Mouse (Mus musculus) cerebellum, adult (tissue): ENCODE data around the gene Orai2.
A peak's percentile ranks its signal among the peaks of the same experiment; 100 is the strongest.
"Not testable (repeated sequence)": the region's sequence is repeated elsewhere in the genome, so short reads cannot be mapped to it uniquely, and the experiment has no call there.

Source experiments
- ATAC-seq: cut with Nextera tagmentation; 2 replicates; pipeline ENCODE4 v1.9.2; 2017; ENCODE audit warnings: mild to moderate bottlenecking, moderate library complexity, mixed read lengths; ENCODE audit not compliant: insufficient number of reproducible peaks, low FRiP score, low TSS enrichment

The Orai2 gene

GRCm38 (mm10) chr5:136170512-136171362 is at the start of gene Orai2:
TSS of gene Orai2 (minus strand) at chr5:136170713.
- peak; percentile 54; the same call in 1 of the 2 replicates for ATAC-seq

GRCm38 (mm10) chr5:136218585-136218984 is 48.1 kb upstream of the Orai2 start:
- ATAC-seq: no peak

- no peak for ATAC-seq
These were observed 47.4 kb upstream of the Orai2 start for GRCm38 (mm10) chr5:136217932-136218381.

GRCm38 (mm10) chr5:136217004-136217665 is 46.6 kb upstream of the Orai2 start:
- no peak for ATAC-seq

GRCm38 (mm10) chr5:136215958-136216357 is 45.4 kb upstream of the Orai2 start:
- ATAC-seq: no peak

- no peak for ATAC-seq
These were observed 44.7 kb upstream of the Orai2 start for GRCm38 (mm10) chr5:136215211-136215610.

- ATAC-seq: no peak
These were observed 43.2 kb upstream of the Orai2 start for GRCm38 (mm10) chr5:136213716-136214115.

GRCm38 (mm10) chr5:136212716-136213115 is 42.2 kb upstream of the Orai2 start:
- ATAC-seq: no peak

GRCm38 (mm10) chr5:136211341-136212102 is 41.0 kb upstream of the Orai2 start:
- not testable (repeated sequence) for ATAC-seq

GRCm38 (mm10) chr5:136210549-136210948 is 40.0 kb upstream of the Orai2 start:
- no peak for ATAC-seq

GRCm38 (mm10) chr5:136201832-136202231 is 31.3 kb upstream of the Orai2 start:
- peak; percentile 62; the same call in 1 of the 2 replicates for ATAC-seq

GRCm38 (mm10) chr5:136199526-136199925 is 29.0 kb upstream of the Orai2 start:
- ATAC-seq: no peak

- ATAC-seq: peak; percentile 70
These were observed 28.2 kb upstream of the Orai2 start, which contains the start of gene Prkrip1 for GRCm38 (mm10) chr5:136198474-136199391. TSS of gene Prkrip1 (minus strand) at chr5:136198963.

GRCm38 (mm10) chr5:136191870-136192269 is 21.4 kb upstream of the Orai2 start:
- no peak for ATAC-seq

GRCm38 (mm10) chr5:136186723-136187122 is 16.2 kb upstream of the Orai2 start:
- no peak for ATAC-seq

GRCm38 (mm10) chr5:136183766-136184165 is 13.3 kb upstream of the Orai2 start:
- no peak for ATAC-seq

GRCm38 (mm10) chr5:136182830-136183229 is 12.3 kb upstream of the Orai2 start:
- ATAC-seq: no peak

GRCm38 (mm10) chr5:136182049-136182448 is 11.5 kb upstream of the Orai2 start:
- ATAC-seq: no peak

GRCm38 (mm10) chr5:136181197-136181596 is 10.7 kb upstream of the Orai2 start:
- no peak for ATAC-seq

- no peak for ATAC-seq
These were observed 9.1 kb upstream of the Orai2 start for GRCm38 (mm10) chr5:136179594-136179993.
